Mouse (Mus musculus): ENCODE results near the gene Adcy1. TPM values are rescaled to one million over a fixed set of nuclear protein-coding genes. Genes with fewer than 3 reads are reported as not detected.

Adcy1 gene
- polyA plus RNA-seq, 1 experiment, result 0.02 TPM

DNA sequence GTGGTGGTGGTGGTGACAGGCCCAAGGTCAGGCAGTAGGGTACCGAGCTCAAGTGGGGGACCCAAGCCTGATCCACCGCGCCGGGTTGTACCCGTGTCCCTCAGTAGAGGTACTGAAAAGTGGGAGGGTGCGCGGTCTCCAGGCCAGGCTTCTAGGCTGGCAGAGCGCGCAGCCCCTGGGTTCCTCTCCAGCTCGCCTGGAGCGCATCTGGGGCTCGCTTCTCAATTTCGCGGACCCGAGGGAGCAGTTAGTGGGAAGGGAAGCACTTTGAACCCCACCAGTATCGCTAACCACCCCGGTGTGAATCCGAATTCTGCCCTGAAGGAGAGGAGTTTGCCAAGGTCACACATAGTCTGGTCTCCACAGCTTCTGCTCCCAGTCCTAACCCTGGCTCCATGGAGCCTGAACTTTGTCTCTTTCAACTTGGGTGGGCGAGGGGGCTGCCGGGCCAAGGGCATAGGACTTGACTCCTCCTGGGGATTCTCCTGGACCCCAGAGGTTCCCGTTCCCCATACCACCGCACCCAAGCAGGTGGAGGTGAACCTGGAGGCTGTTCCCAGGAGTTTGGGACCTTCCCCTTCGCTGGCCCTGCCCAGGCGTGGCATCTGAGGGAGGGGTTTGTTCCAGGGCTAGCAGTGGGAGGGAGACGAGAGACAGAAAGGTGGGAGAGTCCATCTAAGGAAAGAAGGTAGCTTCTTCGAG is 1.3 kb downstream of the Adcy1 start:
- Histone ChIP-seq H3K79me2 (ENCODE audit: control insufficient read depth, insufficient read depth) (no peaks in the 10 kb centered on the region), H3K79me3 (ENCODE audit: low read depth) (no peaks in the 10 kb centered on the region), H3K27me3 (ENCODE audit: control insufficient read depth, insufficient read depth, insufficient read length) (no peaks in the 10 kb centered on the region), H3ac (ENCODE audit: control insufficient read depth, insufficient read length, low read depth) (no peak overlapping the region), H3K4me3 (ENCODE audit: insufficient read depth, poor library complexity, severe bottlenecking) (no peak overlapping the region), H3K36me3 (ENCODE audit: control insufficient read depth, insufficient read depth) (no peaks in the 10 kb centered on the region)
- TF ChIP-seq FOSL1 (IDR thresholded peaks at IDR 0.05; ENCODE audit: insufficient read depth, low read length, poor library complexity, severe bottlenecking) (no peak), USF1 (IDR thresholded peaks at IDR 0.05; ENCODE audit: low read depth) (no peak), MYOG (IDR thresholded peaks at IDR 0.05; ENCODE audit: control insufficient read depth, extremely low read depth, insufficient read length) (no peak), MAX (IDR thresholded peaks at IDR 0.05) (no peak), MYOD1 (IDR thresholded peaks at IDR 0.05; ENCODE audit: control insufficient read depth, insufficient read length, low read depth) (no peak), CEBPB (IDR thresholded peaks at IDR 0.05; ENCODE audit: low read depth) (no peak), CTCF (IDR thresholded peaks at IDR 0.05; ENCODE audit: control insufficient read depth, insufficient read depth, insufficient read length) (no peak)

DNA sequence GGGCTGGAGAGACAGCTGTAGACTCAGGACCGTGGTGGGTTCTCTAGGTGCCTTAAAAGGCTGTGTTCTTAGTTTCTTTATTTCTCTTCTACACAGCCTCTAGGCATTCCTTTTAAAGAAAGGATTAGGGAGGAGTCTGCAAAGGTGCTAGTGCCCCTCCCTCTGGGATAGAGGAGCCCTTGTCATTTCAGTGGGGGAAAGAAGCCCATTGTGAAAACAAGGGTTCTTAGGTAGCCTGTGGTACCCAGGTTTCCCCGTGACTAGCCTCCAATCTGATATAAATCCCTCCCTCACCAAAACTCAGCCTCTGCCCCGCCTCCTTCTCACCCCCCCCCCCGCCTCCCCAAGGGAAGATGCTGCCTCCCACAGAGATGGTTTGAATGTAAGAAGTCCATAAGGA is 2.1 kb downstream of the Adcy1 start:
- no peak overlapping the region for H3K4me3 ChIP-seq (ENCODE audit: insufficient read depth, poor library complexity, severe bottlenecking)
- H3K27me3 ChIP-seq (ENCODE audit: control insufficient read depth, insufficient read depth, insufficient read length), result no peaks in the 10 kb centered on the region
- TF ChIP-seq FOSL1 (IDR thresholded peaks at IDR 0.05; ENCODE audit: insufficient read depth, low read length, poor library complexity, severe bottlenecking) (no peak), CTCF (IDR thresholded peaks at IDR 0.05; ENCODE audit: control insufficient read depth, insufficient read depth, insufficient read length) (no peak), MYOG (IDR thresholded peaks at IDR 0.05; ENCODE audit: control insufficient read depth, extremely low read depth, insufficient read length) (no peak), MAX (IDR thresholded peaks at IDR 0.05) (no peak), CEBPB (IDR thresholded peaks at IDR 0.05; ENCODE audit: low read depth) (no peak), MYOD1 (IDR thresholded peaks at IDR 0.05; ENCODE audit: control insufficient read depth, insufficient read length, low read depth) (no peak), USF1 (IDR thresholded peaks at IDR 0.05; ENCODE audit: low read depth) (no peak)
- no peaks in the 10 kb centered on the region for H3K79me2 ChIP-seq (ENCODE audit: control insufficient read depth, insufficient read depth)
- H3K79me3 ChIP-seq (ENCODE audit: low read depth), result no peaks in the 10 kb centered on the region
- no peak overlapping the region for H3ac ChIP-seq (ENCODE audit: control insufficient read depth, insufficient read length, low read depth)
- H3K36me3 ChIP-seq (ENCODE audit: control insufficient read depth, insufficient read depth), result no peaks in the 10 kb centered on the region

DNA sequence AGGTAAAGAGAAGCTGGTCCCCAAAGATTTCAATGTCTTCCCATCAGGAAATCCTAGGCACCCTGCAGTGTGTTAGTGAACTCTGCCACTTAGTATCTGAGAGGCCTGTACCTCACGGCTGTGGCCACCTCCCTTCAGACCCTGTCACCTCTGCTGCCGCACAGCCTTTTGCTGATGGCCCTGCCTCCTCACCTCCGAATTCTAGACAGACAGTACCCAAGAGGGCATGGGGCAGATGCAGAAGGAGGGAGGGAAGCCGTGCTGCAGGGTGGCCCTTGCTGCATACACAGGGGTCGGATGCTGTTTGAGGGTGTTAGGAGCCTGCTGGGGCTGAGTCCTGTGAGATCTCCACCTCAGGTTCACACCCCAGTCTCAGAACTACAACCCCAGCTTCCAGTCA is 2.6 kb downstream of the Adcy1 start:
- no peak overlapping the region for H3K4me3 ChIP-seq (ENCODE audit: insufficient read depth, poor library complexity, severe bottlenecking)
- no peaks in the 10 kb centered on the region for H3K27me3 ChIP-seq (ENCODE audit: control insufficient read depth, insufficient read depth, insufficient read length)
- H3K79me2 ChIP-seq (ENCODE audit: control insufficient read depth, insufficient read depth), result no peaks in the 10 kb centered on the region
- H3K79me3 ChIP-seq (ENCODE audit: low read depth), result no peaks in the 10 kb centered on the region
- no peak for TF ChIP-seq MYOG (IDR thresholded peaks at IDR 0.05; ENCODE audit: control insufficient read depth, extremely low read depth, insufficient read length)
- TF ChIP-seq CTCF (IDR thresholded peaks at IDR 0.05; ENCODE audit: control insufficient read depth, insufficient read depth, insufficient read length), result no peak
- TF ChIP-seq USF1 (IDR thresholded peaks at IDR 0.05; ENCODE audit: low read depth), result no peak
- TF ChIP-seq MAX (IDR thresholded peaks at IDR 0.05), result no peak
- TF ChIP-seq CEBPB (IDR thresholded peaks at IDR 0.05; ENCODE audit: low read depth), result no peak
- TF ChIP-seq MYOD1 (IDR thresholded peaks at IDR 0.05; ENCODE audit: control insufficient read depth, insufficient read length, low read depth), result no peak
- TF ChIP-seq FOSL1 (IDR thresholded peaks at IDR 0.05; ENCODE audit: insufficient read depth, low read length, poor library complexity, severe bottlenecking), result no peak
- H3K36me3 ChIP-seq (ENCODE audit: control insufficient read depth, insufficient read depth), result no peaks in the 10 kb centered on the region
- H3ac ChIP-seq (ENCODE audit: control insufficient read depth, insufficient read length, low read depth), result no peak overlapping the region

DNA sequence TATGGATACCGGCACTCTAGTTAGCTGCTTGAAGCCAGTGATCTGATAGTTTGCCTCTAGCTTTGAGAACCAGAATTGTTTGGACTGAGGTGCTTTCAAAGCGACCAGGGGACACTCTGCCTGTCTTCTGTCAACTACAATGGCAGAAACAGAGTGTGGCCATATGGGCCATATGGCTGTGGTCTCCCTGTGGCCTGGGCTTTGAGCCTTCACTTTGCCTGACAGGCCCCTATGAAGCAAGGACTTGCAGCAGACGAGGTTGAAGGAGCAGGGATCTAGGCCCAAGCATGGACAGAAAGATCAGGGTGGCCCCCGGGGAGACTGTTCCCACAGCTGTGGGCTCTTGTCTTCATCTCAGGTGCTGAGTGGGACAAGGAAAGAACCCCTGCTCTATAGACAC is 4.0 kb downstream of the Adcy1 start:
- TF ChIP-seq MYOG (IDR thresholded peaks at IDR 0.05; ENCODE audit: control insufficient read depth, extremely low read depth, insufficient read length) (no peak), MAX (IDR thresholded peaks at IDR 0.05) (no peak), USF1 (IDR thresholded peaks at IDR 0.05; ENCODE audit: low read depth) (no peak), CEBPB (IDR thresholded peaks at IDR 0.05; ENCODE audit: low read depth) (no peak), FOSL1 (IDR thresholded peaks at IDR 0.05; ENCODE audit: insufficient read depth, low read length, poor library complexity, severe bottlenecking) (no peak), CTCF (IDR thresholded peaks at IDR 0.05; ENCODE audit: control insufficient read depth, insufficient read depth, insufficient read length) (no peak), MYOD1 (IDR thresholded peaks at IDR 0.05; ENCODE audit: control insufficient read depth, insufficient read length, low read depth) (no peak)
- Histone ChIP-seq H3K27me3 (ENCODE audit: control insufficient read depth, insufficient read depth, insufficient read length) (no peaks in the 10 kb centered on the region), H3K79me3 (ENCODE audit: low read depth) (no peaks in the 10 kb centered on the region), H3K79me2 (ENCODE audit: control insufficient read depth, insufficient read depth) (no peaks in the 10 kb centered on the region), H3K36me3 (ENCODE audit: control insufficient read depth, insufficient read depth) (no peaks in the 10 kb centered on the region), H3ac (ENCODE audit: control insufficient read depth, insufficient read length, low read depth) (no peak overlapping the region), H3K4me3 (ENCODE audit: insufficient read depth, poor library complexity, severe bottlenecking) (no peak overlapping the region)

DNA sequence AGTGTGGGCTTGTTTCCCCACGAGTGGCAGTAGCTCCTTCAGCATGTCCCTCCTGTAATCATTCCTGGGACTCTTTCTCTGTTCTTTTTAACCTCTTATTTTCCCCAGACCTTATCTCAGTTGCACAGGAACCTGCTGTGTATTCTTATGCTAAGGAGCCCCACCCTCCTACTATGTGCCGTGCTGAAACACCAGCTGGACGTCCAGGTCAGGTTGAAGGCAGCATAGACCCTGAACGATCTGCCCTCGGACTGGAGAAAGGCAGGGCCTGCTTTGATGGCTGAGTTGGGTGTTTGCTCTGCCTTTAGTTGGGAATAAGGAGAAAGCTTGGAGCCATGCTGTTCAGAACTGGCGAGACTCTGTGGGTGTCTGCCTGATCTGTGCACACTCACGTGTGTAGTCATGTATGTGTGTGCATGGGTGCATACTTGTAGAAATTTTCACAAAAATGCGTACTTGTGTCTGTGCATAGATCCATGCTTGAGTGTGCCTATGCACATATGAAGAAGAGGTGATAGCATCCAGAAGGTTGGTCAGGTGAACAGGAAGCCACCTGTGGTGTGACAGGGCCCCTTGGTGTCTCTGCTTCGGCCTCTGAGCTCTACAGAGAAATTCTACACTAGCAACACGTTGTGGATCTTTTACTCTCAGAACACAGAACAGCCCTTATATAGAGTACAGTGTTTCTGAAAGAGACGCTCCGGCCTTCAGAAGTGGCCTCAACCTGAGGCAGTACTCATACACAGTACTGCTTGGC is 5.4 kb downstream of the Adcy1 start:
- no peak overlapping the region for H3ac ChIP-seq (ENCODE audit: control insufficient read depth, insufficient read length, low read depth)
- H3K4me3 ChIP-seq (ENCODE audit: insufficient read depth, poor library complexity, severe bottlenecking), result no peak overlapping the region
- H3K79me3 ChIP-seq (ENCODE audit: low read depth), result no peaks in the 10 kb centered on the region
- H3K79me2 ChIP-seq (ENCODE audit: control insufficient read depth, insufficient read depth), result no peaks in the 10 kb centered on the region
- no peaks in the 10 kb centered on the region for H3K36me3 ChIP-seq (ENCODE audit: control insufficient read depth, insufficient read depth)
- no peaks in the 10 kb centered on the region for H3K27me3 ChIP-seq (ENCODE audit: control insufficient read depth, insufficient read depth, insufficient read length)
- no peak for TF ChIP-seq MYOD1 (IDR thresholded peaks at IDR 0.05; ENCODE audit: control insufficient read depth, insufficient read length, low read depth)
- no peak for TF ChIP-seq CTCF (IDR thresholded peaks at IDR 0.05; ENCODE audit: control insufficient read depth, insufficient read depth, insufficient read length)
